Mouse (Mus musculus) limb, embryonic 11.5 days (tissue): ENCODE data around the gene Gtf3a. TPM values are rescaled to one million over a fixed set of nuclear protein-coding genes. Genes with fewer than 3 reads are reported as not detected.
"Not testable (repeated sequence)": the region's sequence is repeated elsewhere in the genome, so short reads cannot be mapped to it uniquely, and the experiment has no call there.

Experiments used
- ATAC-seq: fragments of 200-750 bp; cut with Nextera tagmentation; 2 replicates; pipeline ENCODE4 v1.8.0; 2017; ENCODE audit warnings: low read depth; ENCODE audit not compliant: insufficient number of reproducible peaks, low FRiP score, low TSS enrichment
- DNase-seq: peaks from one replicate; pipeline ENCODE4 v3.0.0-alpha.2; 2015; ENCODE audit warnings: low spot score
- H3K27ac ChIP-seq: fragments of 300-500 bp; sonication (generic); replicated peaks from 2 replicates; pipeline ENCODE4 v1.5.1; 2014; ENCODE audit warnings: low read depth, mild to moderate bottlenecking, low read length
- H3K27me3 ChIP-seq: fragments of 300-500 bp; sonication (generic); 2 replicates; pipeline ENCODE4 v1.6.1; 2014; ENCODE audit warnings: mild to moderate bottlenecking, low read length, mixed read lengths; ENCODE audit not compliant: control insufficient read depth, insufficient read depth
- H3K36me3 ChIP-seq: fragments of 300-500 bp; sonication (generic); 2 replicates; pipeline ENCODE4 v1.6.1; 2014; ENCODE audit warnings: mild to moderate bottlenecking, low read length, moderate library complexity, mixed read lengths; ENCODE audit not compliant: control insufficient read depth, insufficient read depth
- H3K4me1 ChIP-seq: fragments of 300-500 bp; sonication (generic); 2 replicates; pipeline ENCODE4 v1.6.1; 2014; ENCODE audit warnings: low read length, mixed read lengths; ENCODE audit not compliant: control insufficient read depth, insufficient read depth
- H3K4me2 ChIP-seq: fragments of 300-500 bp; sonication (generic); 2 replicates; pipeline ENCODE4 v1.6.1; 2014; ENCODE audit warnings: low read depth, mild to moderate bottlenecking, moderate library complexity; ENCODE audit not compliant: severe bottlenecking
- H3K4me3 ChIP-seq: fragments of 300-500 bp; sonication (generic); 2 replicates; pipeline ENCODE4 v1.5.1; 2014; ENCODE audit warnings: low read depth, low read length
- H3K9ac ChIP-seq: fragments of 300-500 bp; sonication (generic); 2 replicates; pipeline ENCODE4 v1.6.1; 2014; ENCODE audit warnings: mild to moderate bottlenecking, low read length
- H3K9me3 ChIP-seq: fragments of 300-500 bp; sonication (generic); 2 replicates; pipeline ENCODE4 v1.6.1; 2016; ENCODE audit warnings: low read length; ENCODE audit not compliant: control insufficient read depth
- WGBS: fragments of 180-500 bp; shearing (Covaris S2); extraction: QIAGEN DNeasy Blood & Tissue Kit; methylation state at CpG from one replicate; pipeline ENCODE4 v1.1.7; 2014; 5-methylcytosine and 5-hydroxymethylcytosine counted together
- polyA plus RNA-seq: library from polyadenylated mRNA; unstranded; fragments of >200 nt; fragmentation: Nextera tagmentation; extraction: Ambion mirVana; gene quantifications from 2 replicates; pipeline ENCODE4 v1.2.1, GENCODE M21; 2014

Gene Gtf3a
- polyA plus RNA-seq, 1 experiment from 2014 or later, result 122 TPM

DNA sequence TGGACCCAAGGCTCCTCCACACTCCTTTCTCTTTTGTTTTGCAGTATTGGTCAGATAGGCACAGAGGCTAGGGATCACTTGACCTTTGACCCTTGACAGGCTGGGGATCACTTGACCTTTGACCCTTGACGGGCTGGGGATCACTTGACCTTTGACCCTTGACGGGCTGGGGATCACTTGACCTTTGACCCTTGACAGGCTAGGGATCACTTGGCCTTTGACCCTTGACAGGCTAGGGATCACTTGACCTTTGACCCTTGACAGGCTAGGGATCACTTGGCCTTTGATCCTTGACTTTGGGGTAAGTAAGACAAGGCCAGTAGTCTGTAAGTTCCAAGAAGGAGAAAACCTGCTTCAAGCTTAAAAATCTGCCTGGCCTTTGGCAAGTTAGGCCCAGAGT is 6.5 kb upstream of the Gtf3a start:
- not testable (repeated sequence) for DNase-seq, H3K9me3 ChIP-seq, H3K36me3 ChIP-seq, H3K4me2 ChIP-seq, H3K27me3 ChIP-seq, H3K4me1 ChIP-seq, H3K27ac ChIP-seq, ATAC-seq, H3K9ac ChIP-seq, H3K4me3 ChIP-seq
- WGBS, result 75% methylated on average over 2 of the region's 2 CpGs

DNA sequence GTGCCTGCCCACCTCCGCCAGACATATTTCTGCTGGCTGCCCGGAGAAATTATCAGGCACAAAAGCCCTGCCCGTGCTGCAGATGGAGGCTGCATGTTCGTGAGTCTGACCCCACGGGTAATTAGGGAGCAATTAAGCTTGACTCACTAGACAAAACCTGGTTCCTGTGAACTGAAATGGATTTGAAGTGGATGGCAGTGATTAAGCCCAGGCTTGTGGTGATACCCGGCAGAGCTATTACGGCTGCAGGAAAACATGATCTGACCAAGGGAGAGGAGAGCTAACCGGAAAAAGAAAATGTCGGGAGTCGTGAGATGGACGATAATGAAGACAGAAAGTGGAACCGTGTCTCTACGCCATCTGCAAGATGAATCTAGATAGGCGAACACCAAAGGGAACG is 5.5 kb upstream of the Gtf3a start:
- Histone ChIP-seq H3K27ac (no peak overlapping the region), H3K4me1 (no peaks in the 10 kb centered on the region), H3K9me3 (no peaks in the 10 kb centered on the region), H3K4me3 (no peak overlapping the region), H3K4me2 (no peak overlapping the region), H3K36me3 (no peaks in the 10 kb centered on the region), H3K27me3 (no peaks in the 10 kb centered on the region), H3K9ac (no peak overlapping the region)
- 44% methylated on average over 15 of the region's 15 CpGs for WGBS
- DNase-seq (no peak), ATAC-seq (no peak)

DNA sequence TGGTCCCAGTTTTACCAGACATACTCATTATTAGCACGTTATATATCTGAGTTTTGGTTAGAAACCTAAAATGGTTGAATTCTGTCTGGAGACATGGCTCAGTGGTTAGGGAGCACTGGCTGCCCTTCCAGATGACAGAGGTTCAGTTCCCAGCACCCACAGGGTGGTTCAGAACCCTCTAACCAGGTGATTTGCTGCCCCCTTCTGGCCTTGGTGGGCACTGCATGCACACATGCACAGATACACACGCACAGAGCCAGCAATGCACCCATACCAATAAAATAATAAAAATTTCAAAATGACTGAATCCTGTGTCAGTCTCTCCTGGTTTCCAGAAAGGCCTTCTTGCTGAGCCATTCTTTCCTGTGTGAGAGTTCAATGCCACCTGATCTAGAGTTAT is 3.9 kb upstream of the Gtf3a start:
- 91% methylated on average over 2 of the region's 2 CpGs for WGBS
- no peaks in the 10 kb centered on the region for H3K36me3 ChIP-seq
- no peaks in the 10 kb centered on the region for H3K4me1 ChIP-seq
- no peak overlapping the region for H3K4me3 ChIP-seq
- no peak overlapping the region for H3K4me2 ChIP-seq
- H3K9ac ChIP-seq, result no peak overlapping the region
- DNase-seq, result no peak
- no peak overlapping the region for H3K27ac ChIP-seq
- no peaks in the 10 kb centered on the region for H3K9me3 ChIP-seq
- no peak for ATAC-seq
- no peaks in the 10 kb centered on the region for H3K27me3 ChIP-seq

DNA sequence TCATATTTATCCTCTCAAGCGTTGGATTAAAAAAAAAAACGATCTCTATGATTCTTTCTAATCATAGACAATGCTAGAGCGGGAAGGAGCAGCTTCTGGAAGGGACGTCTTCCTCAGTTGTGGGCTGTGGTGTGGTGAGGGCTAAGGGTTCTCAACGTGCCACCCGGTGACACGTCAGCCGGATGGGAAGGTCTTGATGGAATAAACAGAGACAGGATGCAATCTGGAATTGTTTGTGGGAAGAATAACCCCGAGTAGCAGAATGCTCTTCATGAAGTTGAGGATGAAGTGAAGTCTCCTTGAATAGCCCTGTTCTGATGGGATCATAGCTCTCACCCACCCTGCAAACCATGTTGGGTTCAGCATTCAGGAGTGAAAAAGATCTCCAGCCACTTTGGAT is 1.8 kb upstream of the Gtf3a start:
- H3K27me3 ChIP-seq, result no peaks in the 10 kb centered on the region
- H3K4me3 ChIP-seq, result no peak overlapping the region
- ATAC-seq (no peak), DNase-seq (no peak)
- H3K27ac ChIP-seq, result no peak overlapping the region
- H3K4me1 ChIP-seq, result peaks cover 5% of the 10 kb centered on the region; the same call in 1 of the 2 replicates
- 89% methylated on average over 9 of the region's 9 CpGs for WGBS
- H3K36me3 ChIP-seq, result peaks cover 5% of the 10 kb centered on the region; the same call in 1 of the 2 replicates
- no peaks in the 10 kb centered on the region for H3K9me3 ChIP-seq
- H3K9ac ChIP-seq, result no peak overlapping the region
- H3K4me2 ChIP-seq, result no peak overlapping the region

DNA sequence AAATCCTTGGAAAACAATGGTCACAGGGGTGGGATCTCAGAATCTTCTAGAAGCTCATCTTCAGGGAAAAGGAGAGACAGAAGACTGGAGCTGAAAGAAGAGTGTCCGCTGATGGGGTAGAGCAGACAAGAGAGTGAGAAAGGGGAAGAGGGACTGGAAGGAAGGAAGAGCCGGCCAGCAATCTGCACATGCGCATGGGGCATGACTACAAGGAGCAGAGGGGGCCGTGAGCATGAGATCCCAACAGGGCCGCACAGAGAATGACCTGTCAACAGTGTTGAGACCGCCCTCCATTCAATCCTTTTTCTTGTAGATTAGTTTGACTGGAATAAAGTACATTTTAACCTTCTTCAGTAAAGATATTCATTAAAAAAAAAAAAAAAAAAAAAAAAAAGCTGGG is 960 bp upstream of the Gtf3a start:
- no peak overlapping the region for H3K4me2 ChIP-seq
- no peak overlapping the region for H3K4me3 ChIP-seq
- no peaks in the 10 kb centered on the region for H3K27me3 ChIP-seq
- no peaks in the 10 kb centered on the region for H3K9me3 ChIP-seq
- DNase-seq (no peak), ATAC-seq (no peak)
- H3K4me1 ChIP-seq, result peaks cover 5% of the 10 kb centered on the region; the same call in 1 of the 2 replicates
- H3K9ac ChIP-seq, result no peak overlapping the region
- H3K36me3 ChIP-seq, result peaks cover 12% of the 10 kb centered on the region; the same call in 1 of the 2 replicates
- no peak overlapping the region for H3K27ac ChIP-seq
- 90% methylated on average over 6 of the region's 6 CpGs for WGBS

DNA sequence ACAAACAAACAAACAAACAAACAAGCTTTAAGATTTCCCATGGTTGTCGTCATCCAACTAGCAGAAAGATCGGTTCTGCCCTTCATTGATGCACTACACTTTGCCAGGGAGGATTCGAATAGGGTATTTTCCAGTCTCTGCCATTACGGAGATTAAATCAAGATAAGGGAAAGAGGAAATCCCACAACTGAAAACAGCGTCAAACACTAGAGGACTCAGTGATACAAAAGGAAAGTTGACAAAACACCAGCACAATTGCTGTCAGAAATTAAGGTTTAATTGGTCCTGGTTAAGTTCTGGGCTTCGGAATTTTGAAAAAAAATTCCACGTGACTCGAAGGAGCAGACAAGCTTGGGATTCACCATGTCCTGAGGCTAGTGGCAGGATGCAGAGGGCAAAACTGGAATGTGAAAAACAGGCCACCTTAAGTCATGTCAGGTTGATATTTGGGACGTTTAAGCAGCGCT is 383 bp upstream of the Gtf3a start:
- Histone ChIP-seq H3K4me1 (peaks cover 5% of the 10 kb centered on the region; the same call in 1 of the 2 replicates), H3K27me3 (no peaks in the 10 kb centered on the region), H3K27ac (0 out of 2 replicates have a peak overlapping the region, but pooled peaks have one; percentile 45), H3K4me2 (peak overlapping the region; percentile 81), H3K9ac (peak overlapping the region; percentile 84), H3K9me3 (no peaks in the 10 kb centered on the region), H3K36me3 (peaks cover 14% of the 10 kb centered on the region), H3K4me3 (peak overlapping the region; percentile 81)
- no peak for ATAC-seq
- WGBS, result 29% methylated on average over 10 of the region's 10 CpGs
- DNase-seq, result no peak

DNA sequence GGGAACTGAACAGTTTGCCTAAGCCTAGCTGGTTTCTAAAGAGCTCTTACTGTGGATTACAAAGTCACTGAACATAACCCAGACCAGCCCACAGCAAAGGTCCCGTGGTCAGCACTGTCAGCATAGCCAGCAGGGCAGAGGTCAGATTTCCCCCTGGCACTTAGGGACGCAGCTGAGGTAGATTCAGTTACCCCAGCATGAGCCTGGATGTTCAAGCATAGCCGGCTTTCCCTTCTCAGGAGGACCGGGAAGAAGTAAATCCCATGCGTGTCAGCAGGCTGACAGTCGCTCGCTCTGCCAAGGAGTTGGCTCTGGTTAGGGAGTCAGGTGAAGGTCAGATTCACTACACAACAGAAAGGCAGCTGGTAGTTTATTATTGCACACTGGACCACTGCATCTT is 6.1 kb downstream of the Gtf3a start:
- Histone ChIP-seq H3K9ac (no peak overlapping the region), H3K4me3 (no peak overlapping the region), H3K27me3 (no peaks in the 10 kb centered on the region), H3K4me1 (peaks cover 5% of the 10 kb centered on the region; the same call in 1 of the 2 replicates), H3K4me2 (no peak overlapping the region), H3K9me3 (no peaks in the 10 kb centered on the region), H3K27ac (no peak overlapping the region), H3K36me3 (peaks cover 38% of the 10 kb centered on the region)
- WGBS, result 91% methylated on average over 7 of the region's 7 CpGs
- DNase-seq, result no peak
- no peak for ATAC-seq

DNA sequence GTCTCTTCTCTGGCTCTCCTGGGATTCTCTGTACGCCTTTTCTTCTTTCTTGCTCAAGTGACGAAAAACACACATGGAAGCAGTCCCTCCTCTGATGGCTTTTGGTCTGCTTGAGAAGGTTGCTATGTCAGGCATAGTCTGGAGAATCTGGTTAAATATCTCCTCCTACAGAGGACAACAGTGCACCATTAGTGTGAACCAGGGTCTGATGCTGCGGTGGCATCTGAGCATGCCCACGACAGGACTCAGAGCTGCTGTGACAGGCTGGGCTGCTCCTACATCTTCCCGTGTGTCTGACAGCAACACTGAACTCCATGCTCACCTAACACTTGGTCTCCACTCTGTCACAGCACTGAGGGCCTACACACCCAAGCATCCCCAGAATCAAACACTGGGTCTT is 7.2 kb downstream of the Gtf3a start:
- Histone ChIP-seq H3K4me3 (no peak overlapping the region), H3K27me3 (no peaks in the 10 kb centered on the region), H3K9me3 (no peaks in the 10 kb centered on the region), H3K4me1 (no peaks in the 10 kb centered on the region), H3K4me2 (no peak overlapping the region), H3K36me3 (peaks cover 35% of the 10 kb centered on the region), H3K27ac (no peak overlapping the region), H3K9ac (no peak overlapping the region)
- DNase-seq (no peak), ATAC-seq (no peak)
- WGBS, result 85% methylated on average over 5 of the region's 5 CpGs

DNA sequence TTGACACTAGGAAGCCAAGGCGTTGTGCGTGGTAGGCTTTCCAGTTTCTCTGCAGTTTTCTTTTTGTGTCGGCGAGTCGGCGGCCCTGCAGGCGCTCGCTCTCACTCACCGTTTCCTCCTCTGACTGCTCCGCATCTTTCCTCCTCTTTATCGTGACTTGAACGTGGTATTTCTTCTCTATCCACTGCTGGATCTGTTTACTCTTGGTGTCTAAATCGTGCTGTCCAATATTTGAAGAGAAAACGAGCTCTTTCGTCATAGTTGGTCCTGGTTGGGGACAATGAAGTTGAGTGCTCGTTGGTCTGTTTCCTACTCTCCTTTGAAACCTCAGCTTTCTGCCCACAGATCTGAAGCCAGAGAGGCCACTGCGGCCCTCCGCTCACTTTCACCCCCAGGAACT is 8.2 kb downstream of the Gtf3a start:
- no peak overlapping the region for H3K4me2 ChIP-seq
- DNase-seq (no peak), ATAC-seq (no peak)
- peaks cover 35% of the 10 kb centered on the region for H3K36me3 ChIP-seq
- H3K4me3 ChIP-seq, result no peak overlapping the region
- no peak overlapping the region for H3K9ac ChIP-seq
- H3K27me3 ChIP-seq, result no peaks in the 10 kb centered on the region
- 89% methylated on average over 18 of the region's 18 CpGs for WGBS
- H3K27ac ChIP-seq, result no peak overlapping the region
- H3K9me3 ChIP-seq, result no peaks in the 10 kb centered on the region
- no peaks in the 10 kb centered on the region for H3K4me1 ChIP-seq
